Comparison of ENCODE assay signal across 8 mouse cellular contexts in the genomic region with DNA sequence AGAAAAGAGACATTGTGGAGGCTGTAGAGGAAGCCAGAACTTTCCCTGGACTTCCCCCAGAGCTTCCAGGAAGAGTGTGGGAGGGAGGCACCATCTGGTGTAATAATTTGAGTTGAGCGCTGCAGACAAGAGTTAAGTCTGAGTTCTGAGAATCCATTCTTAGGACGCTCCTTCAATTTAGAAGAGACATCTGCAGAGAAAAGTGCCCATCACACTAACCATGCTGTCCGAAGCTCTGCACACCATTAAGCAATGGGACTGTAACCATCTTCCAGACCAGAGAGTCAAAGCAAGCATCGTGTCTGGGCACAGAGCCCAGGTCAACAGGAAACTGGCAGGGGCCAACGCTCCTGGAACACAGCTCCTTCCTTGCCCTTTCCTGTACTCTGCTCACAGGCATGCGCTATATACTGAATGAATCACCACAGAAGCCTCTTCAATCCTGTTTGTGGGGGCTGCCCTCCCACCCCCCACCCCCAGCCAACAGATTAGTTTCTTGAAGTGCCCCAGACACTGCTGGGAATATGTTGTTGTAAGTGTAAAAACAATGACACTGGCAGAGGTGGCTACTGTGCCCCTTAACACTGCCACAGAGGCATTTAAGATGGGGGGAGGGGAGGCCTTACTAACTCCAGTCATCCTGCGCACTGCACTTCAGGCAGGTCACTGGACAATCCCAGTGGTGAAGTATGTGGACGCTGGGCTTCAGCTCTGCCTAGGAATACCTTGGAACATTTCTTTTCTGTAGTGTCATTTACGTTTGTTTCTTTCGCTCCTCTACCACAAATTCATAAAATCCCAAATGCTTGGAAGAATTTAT.
DNase-seq lines count a peak whose midpoint lies in the region; ATAC-seq and TF ChIP-seq lines count a peak whose summit lies in the region.

No protein-coding gene starts in this region.

- no peaks in the 10 kb centered on the region for H3K4me1 ChIP-seq in liver, adult 2 months (ENCODE audit: control insufficient read depth, insufficient read depth, low read length)
- no peaks in the 10 kb centered on the region; the same call in none of the 2 replicates for H3K4me1 ChIP-seq in liver, embryonic 11.5 days (replicated peaks; ENCODE audit: control insufficient read depth, insufficient read depth, low read length)
- peaks cover 7% of the 10 kb centered on the region; the same call in 1 of the 2 replicates for H3K4me1 ChIP-seq in limb, embryonic 11.5 days (ENCODE audit: control insufficient read depth, insufficient read depth, low read length)

- 35% methylated on average over 10 of the region's 10 CpGs for WGBS in liver, adult 2 months
- WGBS in liver, embryonic 11.5 days, result 75% methylated on average over 10 of the region's 10 CpGs
- WGBS in limb, embryonic 11.5 days, result 74% methylated on average over 10 of the region's 10 CpGs

- DNase-seq in liver, adult 2 months (ENCODE audit: extremely low read depth, low read depth, low spot score), result peak; percentile 90
- no peak for DNase-seq in liver, embryonic 11.5 days (ENCODE audit: low spot score)
- peak; percentile 90 for DNase-seq in cerebellum, adult 11 months
- peak; percentile 79 for DNase-seq in gastrocnemius, postnatal 14 days
- peak; percentile 77 for DNase-seq in kidney, adult 11 months
- DNase-seq in limb, embryonic 11.5 days (ENCODE audit: low spot score), result peak; percentile 24
- peak; percentile 31 for DNase-seq in ovary, adult 18-20 months (ENCODE audit: low spot score)
- DNase-seq in thymus, postnatal 10 days (ENCODE audit: low spot score in 2 of 2), result no peak

- intact Hi-C loops in gastrocnemius, postnatal 14 days (cut with DNase I; ENCODE audit: low total_unique reads), result no loop called here

- no peak overlapping the region for H3K9ac ChIP-seq in liver, adult 2 months (ENCODE audit: low read depth, low read length)
- no peak overlapping the region for H3K9ac ChIP-seq in liver, embryonic 11.5 days (ENCODE audit: low read depth, low read length)
- H3K9ac ChIP-seq in limb, embryonic 11.5 days (ENCODE audit: low read length), result no peak overlapping the region

- no peak for TF ChIP-seq CTCF in liver, adult 2 months (IDR thresholded peaks at IDR 0.05; ENCODE audit: low read depth, low read length)

- peaks cover 19% of the 10 kb centered on the region for H3K36me3 ChIP-seq in liver, adult 2 months (ENCODE audit: control insufficient read depth, insufficient read depth, low read length)
- H3K36me3 ChIP-seq in liver, embryonic 11.5 days (ENCODE audit: control insufficient read depth, insufficient read depth, low read length), result peaks cover 5% of the 10 kb centered on the region; the same call in 1 of the 2 replicates
- peaks cover 4% of the 10 kb centered on the region for H3K36me3 ChIP-seq in limb, embryonic 11.5 days (ENCODE audit: control insufficient read depth, insufficient read depth, low read length)

- no peak overlapping the region for H3K27ac ChIP-seq in liver, adult 2 months (replicated peaks; ENCODE audit: insufficient read depth, low read depth, low read length)
- no peak overlapping the region for H3K27ac ChIP-seq in liver, embryonic 11.5 days (ENCODE audit: low read depth, low read length)
- H3K27ac ChIP-seq in limb, embryonic 11.5 days (replicated peaks; ENCODE audit: low read depth, low read length), result peak overlapping the region; percentile 62; the same call in 1 of the 2 replicates

- no peak for ATAC-seq in liver, embryonic 11.5 days (replicated peaks; ENCODE audit: low FRiP score)
- ATAC-seq in limb, embryonic 11.5 days (ENCODE audit: insufficient number of reproducible peaks, low FRiP score, low TSS enrichment, low read depth), result no peak; the same call in 1 of the 2 replicates

- no peaks in the 10 kb centered on the region for H3K27me3 ChIP-seq in liver, adult 2 months (ENCODE audit: control insufficient read depth, insufficient read depth, low read length)
- no peaks in the 10 kb centered on the region for H3K27me3 ChIP-seq in liver, embryonic 11.5 days (replicated peaks; ENCODE audit: control insufficient read depth, insufficient read depth, low read length)
- no peaks in the 10 kb centered on the region for H3K27me3 ChIP-seq in limb, embryonic 11.5 days (ENCODE audit: control insufficient read depth, insufficient read depth, low read length)

- no peaks in the 10 kb centered on the region for H3K9me3 ChIP-seq in liver, embryonic 11.5 days (ENCODE audit: control insufficient read depth, low read length)
- no peaks in the 10 kb centered on the region for H3K9me3 ChIP-seq in limb, embryonic 11.5 days (ENCODE audit: control insufficient read depth, low read length)

- no peaks in the 10 kb centered on the region for H3K79me2 ChIP-seq in liver, adult 2 months (ENCODE audit: control insufficient read depth, insufficient read depth, low read length)

- H3K4me3 ChIP-seq in liver, adult 2 months (ENCODE audit: insufficient read depth, low read depth, low read length), result no peak overlapping the region
- no peak overlapping the region for H3K4me3 ChIP-seq in liver, embryonic 11.5 days (ENCODE audit: low read depth, low read length)
- no peak overlapping the region for H3K4me3 ChIP-seq in limb, embryonic 11.5 days (ENCODE audit: low read depth, low read length)

- TF ChIP-seq POLR2A in liver, adult 2 months (IDR thresholded peaks at IDR 0.05; ENCODE audit: extremely low read depth, insufficient read depth, low read length), result no peak

- no peak overlapping the region for H3K4me2 ChIP-seq in liver, embryonic 11.5 days
- no peak overlapping the region for H3K4me2 ChIP-seq in limb, embryonic 11.5 days (ENCODE audit: low read depth, severe bottlenecking)

Comparison
In these comparisons a context has a peak if more than half of its experiments do, and no peak if none do; other contexts are left out.
1. DNase-seq: peak in liver, adult 2 months (single experiment), cerebellum, adult 11 months (single experiment), gastrocnemius, postnatal 14 days (single experiment), kidney, adult 11 months (single experiment), limb, embryonic 11.5 days (single experiment) and ovary, adult 18-20 months (single experiment); none in liver, embryonic 11.5 days (single experiment) and thymus, postnatal 10 days (0 of 2).